Mouse (Mus musculus) kidney, adult 2 months (tissue): ENCODE data around the gene Fos. TPM values are rescaled to one million over a fixed set of nuclear protein-coding genes. Genes with fewer than 3 reads are reported as not detected.

Experiments
- DNase-seq: peaks from one replicate; pipeline ENCODE4 v3.0.0; 2021
- H3K27ac ChIP-seq: fragments of 200-500 bp; 2 replicates; pipeline ENCODE4 v1.5.1; 2012; ENCODE audit warnings: low read depth, low read length, control low read depth, inconsistent platforms; ENCODE audit not compliant: insufficient read depth
- H3K27me3 ChIP-seq: fragments of 200-500 bp; replicated peaks from 2 replicates; pipeline ENCODE4 v1.6.1; 2012; ENCODE audit warnings: mild to moderate bottlenecking, moderate library complexity, low read length, inconsistent platforms; ENCODE audit not compliant: control insufficient read depth, insufficient read depth
- H3K36me3 ChIP-seq: fragments of 200-500 bp; 2 replicates; pipeline ENCODE4 v1.6.1; 2012; ENCODE audit warnings: mild to moderate bottlenecking, moderate library complexity, low read length, inconsistent platforms; ENCODE audit not compliant: control insufficient read depth, insufficient read depth
- H3K4me1 ChIP-seq: fragments of 200-500 bp; 2 replicates; pipeline ENCODE4 v1.6.1; 2011; ENCODE audit warnings: low read length; ENCODE audit not compliant: control insufficient read depth, insufficient read depth
- H3K4me3 ChIP-seq: fragments of 200-500 bp; 2 replicates; pipeline ENCODE4 v1.5.1; 2011; ENCODE audit warnings: mild to moderate bottlenecking, low read depth, low read length, control low read depth; ENCODE audit not compliant: insufficient read depth
- CTCF ChIP-seq: fragments of 200-500 bp; conservative IDR thresholded peaks from 2 replicates; pipeline ENCODE4 v1.5.1; 2011; ENCODE audit warnings: low read depth, mild to moderate bottlenecking, control low read depth, low read length, moderate library complexity, mixed read lengths; ENCODE audit not compliant: insufficient read depth, insufficient read length
- POLR2A ChIP-seq: fragments of 200-500 bp; IDR thresholded peaks from one replicate; pipeline ENCODE4 v1.6.1; 2011; ENCODE audit warnings: low read depth, low read length, control low read depth
- WGBS: fragments of 180-500 bp; shearing (Covaris S2); methylation state at CpG from one replicate; pipeline ENCODE4 v1.1.7; 2018; 5-methylcytosine and 5-hydroxymethylcytosine counted together
- polyA plus RNA-seq: library from polyadenylated mRNA; depleted of rRNA; stranded (reverse); fragments of >200 nt; gene quantifications from 2 replicates; pipeline ENCODE4 v1.2.3, GENCODE M21; 2012

The Fos gene
- polyA plus RNA-seq, 1 experiment = 1.2 TPM

GRCm38 (mm10) chr12:85497310-85498135 is 23.8 kb downstream of the Fos start:
- WGBS = 63% methylated on average over 11 of the region's 11 CpGs
- no peak overlapping the region for H3K4me3 ChIP-seq
- no peak overlapping the region for H3K27ac ChIP-seq
- no peak for TF ChIP-seq POLR2A
- no peak for TF ChIP-seq CTCF
- peak; percentile 30 for DNase-seq
- H3K27me3 ChIP-seq = no peaks in the 10 kb centered on the region
- H3K36me3 ChIP-seq = no peaks in the 10 kb centered on the region
- H3K4me1 ChIP-seq = no peaks in the 10 kb centered on the region

- Histone ChIP-seq H3K4me1 (no peaks in the 10 kb centered on the region), H3K27ac (no peak overlapping the region), H3K27me3 (no peaks in the 10 kb centered on the region), H3K36me3 (no peaks in the 10 kb centered on the region), H3K4me3 (no peak overlapping the region)
- WGBS = 75% methylated on average over 8 of the region's 8 CpGs
- DNase-seq = no peak
- TF ChIP-seq POLR2A (no peak), CTCF (no peak)
Observed at GRCm38 (mm10) chr12:85499001-85499400, 25.3 kb downstream of the Fos start.

GRCm38 (mm10) chr12:85502682-85503081 is 29.0 kb downstream of the Fos start:
- H3K27ac ChIP-seq = no peak overlapping the region
- 97% methylated on average over 4 of the region's 4 CpGs for WGBS
- no peak overlapping the region for H3K4me3 ChIP-seq
- TF ChIP-seq POLR2A (no peak), CTCF (no peak)
- no peaks in the 10 kb centered on the region for H3K4me1 ChIP-seq
- DNase-seq = no peak
- H3K27me3 ChIP-seq = no peaks in the 10 kb centered on the region
- H3K36me3 ChIP-seq = no peaks in the 10 kb centered on the region

GRCm38 (mm10) chr12:85508235-85508634 is 34.5 kb downstream of the Fos start:
- DNase-seq = peak; percentile 39
- Histone ChIP-seq H3K36me3 (no peaks in the 10 kb centered on the region), H3K4me1 (no peaks in the 10 kb centered on the region), H3K4me3 (no peak overlapping the region), H3K27me3 (no peaks in the 10 kb centered on the region), H3K27ac (no peak overlapping the region)
- whole genome bisulfite sequencing = 30% methylated on average over 3 of the region's 3 CpGs
- peak; percentile 73 for TF ChIP-seq CTCF
- no peak for TF ChIP-seq POLR2A

GRCm38 (mm10) chr12:85510013-85510412 is 36.3 kb downstream of the Fos start:
- Histone ChIP-seq H3K27me3 (no peaks in the 10 kb centered on the region), H3K4me1 (no peaks in the 10 kb centered on the region), H3K36me3 (no peaks in the 10 kb centered on the region), H3K4me3 (no peak overlapping the region), H3K27ac (no peak overlapping the region)
- WGBS = 93% methylated on average over 2 of the region's 2 CpGs
- DNase-seq = no peak
- no peak for TF ChIP-seq CTCF

- H3K36me3 ChIP-seq = no peaks in the 10 kb centered on the region
- TF ChIP-seq POLR2A = no peak
- TF ChIP-seq CTCF = no peak
- H3K4me1 ChIP-seq = no peaks in the 10 kb centered on the region
- H3K27me3 ChIP-seq = no peaks in the 10 kb centered on the region
- 83% methylated on average over 6 of the region's 6 CpGs for WGBS
- no peak overlapping the region for H3K27ac ChIP-seq
- no peak overlapping the region for H3K4me3 ChIP-seq
- DNase-seq = no peak
Observed at GRCm38 (mm10) chr12:85513789-85514447, 40.2 kb downstream of the Fos start.

GRCm38 (mm10) chr12:85514958-85515357 is 41.3 kb downstream of the Fos start:
- no peaks in the 10 kb centered on the region for H3K36me3 ChIP-seq
- H3K4me3 ChIP-seq = no peak overlapping the region
- no peak for TF ChIP-seq CTCF
- no peak for TF ChIP-seq POLR2A
- H3K27ac ChIP-seq = no peak overlapping the region
- 65% methylated on average over 5 of the region's 5 CpGs for WGBS
- no peak for DNase-seq
- no peaks in the 10 kb centered on the region for H3K27me3 ChIP-seq
- no peaks in the 10 kb centered on the region for H3K4me1 ChIP-seq
